Mouse (Mus musculus) heart, postnatal 0 days (tissue): ENCODE measurements around the gene Alcam.

ENCODE experiments used
- CTCF ChIP-seq: IDR thresholded peaks from 2 replicates; pipeline ENCODE4 v1.5.1; 2016; ENCODE audit warnings: antibody characterized with exemption, control low read depth, low read depth
- EP300 ChIP-seq: IDR thresholded peaks from 2 replicates; pipeline ENCODE4 v1.6.1; 2016; ENCODE audit warnings: antibody characterized with exemption, low read depth

DNA sequence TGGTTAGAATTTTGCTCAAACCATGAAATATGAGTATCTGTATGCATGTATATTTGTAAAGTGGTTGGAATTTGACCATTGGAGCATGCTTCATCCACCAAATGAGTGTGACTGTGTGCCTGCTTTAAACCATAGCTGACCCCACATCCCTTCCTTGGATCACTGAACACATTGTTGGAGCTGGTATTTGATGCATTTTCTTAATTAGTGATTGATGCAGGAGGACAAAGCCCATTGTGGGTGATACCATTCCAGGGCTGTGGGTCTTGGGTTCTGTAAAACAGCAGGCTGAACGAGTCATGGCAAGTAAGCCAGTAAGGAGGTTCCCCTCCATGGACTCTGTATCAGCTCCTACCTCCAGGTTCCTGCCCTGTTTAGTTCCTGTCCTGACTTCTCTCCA lies 191.3 kb downstream of the Alcam start:
- no peak for TF ChIP-seq CTCF
- TF ChIP-seq EP300 = no peak
